Mouse (Mus musculus) ovary, postnatal 36 days (tissue): ENCODE measurements around the gene Nf2.
A peak's percentile ranks its signal among the peaks of the same experiment; 100 is the strongest.

Experiments
- DNase-seq: peaks from one replicate; pipeline ENCODE4 v3.0.0; 2022; ENCODE audit warnings: low spot score, mixed read lengths

Nf2 gene

DNA sequence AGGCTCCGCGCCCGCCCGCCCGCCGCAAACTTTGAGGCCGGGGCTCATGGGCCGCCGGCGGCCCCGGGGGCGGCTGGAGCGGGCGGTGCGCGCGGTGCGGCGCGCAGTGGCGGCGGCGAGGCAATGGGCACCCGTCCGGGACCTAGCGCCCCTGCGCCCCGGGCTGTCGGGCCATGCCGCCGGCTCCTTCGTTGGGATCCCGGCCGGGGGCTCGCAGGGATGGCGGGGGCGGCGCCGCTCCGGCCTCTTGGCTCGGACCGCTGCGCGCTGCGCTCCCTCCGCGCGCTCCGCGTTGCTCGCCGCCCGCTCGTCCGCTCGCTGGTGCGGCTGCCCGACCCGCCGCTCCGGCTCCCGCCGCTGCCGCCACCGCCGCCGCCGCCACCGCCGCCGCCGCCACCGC, 102.6 kb downstream of the Nf2 start, which contains the start of gene Cabp7:
Cabp7 (minus strand) TSS at position 46 of the 400 bp plus-strand sequence.
- no peak for DNase-seq

DNA sequence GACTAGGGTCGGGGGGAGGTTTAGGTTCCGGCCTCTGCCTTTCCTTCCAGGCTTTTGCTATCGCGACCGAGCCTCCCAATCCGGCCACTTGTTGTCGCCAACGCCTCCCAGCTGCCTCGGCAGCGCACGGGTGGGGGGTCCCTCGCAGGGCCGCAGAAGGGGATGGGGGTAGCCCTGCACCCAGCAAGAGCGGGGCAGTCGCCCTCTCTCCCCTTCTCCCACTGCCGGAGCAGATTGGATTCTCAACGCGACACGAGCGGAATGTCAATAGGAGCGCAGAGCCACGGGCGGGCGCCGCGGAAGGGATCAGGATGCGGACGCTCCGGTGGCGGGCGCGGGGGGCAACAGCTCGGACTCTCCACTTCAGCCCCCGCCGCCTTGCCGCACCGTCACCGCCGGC, 103.4 kb downstream of the Nf2 start:
- no peak for DNase-seq

DNA sequence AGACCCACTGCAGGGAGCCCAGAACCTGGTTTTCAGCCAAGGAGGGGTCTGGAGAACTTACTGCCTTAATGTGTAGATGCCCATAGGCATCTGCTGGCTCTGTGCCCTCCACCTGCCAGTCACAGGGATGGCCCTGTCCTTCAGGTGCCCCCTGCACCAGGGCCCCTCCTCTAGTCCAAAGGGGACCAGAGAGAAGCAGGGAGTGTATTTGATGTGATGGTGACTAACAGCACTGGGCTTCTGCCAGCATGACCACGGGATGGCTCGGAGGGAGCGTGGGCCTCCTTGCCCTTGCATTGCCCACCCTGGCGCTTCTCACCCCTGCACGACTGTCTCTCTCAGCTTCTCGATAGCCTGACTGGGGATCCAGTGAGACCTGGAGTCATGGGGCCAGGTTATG, 104.6 kb downstream of the Nf2 start:
- DNase-seq = no peak

DNA sequence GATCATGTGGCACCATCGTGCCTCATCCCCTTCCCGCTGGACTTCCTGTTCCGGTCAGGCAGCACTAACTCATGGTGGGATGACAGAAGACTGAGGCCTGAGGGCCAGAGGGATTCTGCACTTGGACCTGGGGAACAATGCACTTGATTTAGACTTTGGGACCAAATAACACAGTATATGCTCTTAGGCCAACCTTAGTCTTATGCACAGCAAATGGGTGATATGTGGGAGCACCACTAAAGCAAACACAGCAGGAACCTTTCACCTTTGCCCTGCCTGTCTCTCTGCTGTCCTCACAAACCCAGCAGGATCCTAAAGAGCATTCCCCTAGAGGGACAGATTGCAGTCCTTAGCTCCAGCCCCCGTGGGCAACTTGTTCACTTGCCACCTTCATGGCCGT, 108.6 kb downstream of the Nf2 start:
- DNase-seq = no peak

DNA sequence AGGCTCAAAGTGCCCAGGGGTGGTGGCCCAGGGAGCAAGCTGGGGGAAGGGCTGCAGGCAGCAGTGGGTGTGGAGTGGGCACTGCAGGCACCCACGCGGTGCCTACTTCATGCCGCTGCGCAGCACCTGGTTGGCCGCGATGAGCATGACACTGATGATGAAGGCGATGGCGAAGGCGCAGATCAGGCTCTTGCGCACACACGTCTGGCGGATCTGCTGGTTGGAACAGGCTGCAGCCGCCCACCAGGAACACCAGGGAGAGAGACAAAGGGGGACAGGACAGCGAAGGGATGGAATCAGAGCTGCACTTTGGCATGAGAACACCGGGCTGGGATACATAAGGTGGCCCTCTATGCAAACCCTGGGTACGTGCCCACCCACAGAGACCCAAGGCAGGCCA, 110.6 kb downstream of the Nf2 start:
- DNase-seq = no peak

DNA sequence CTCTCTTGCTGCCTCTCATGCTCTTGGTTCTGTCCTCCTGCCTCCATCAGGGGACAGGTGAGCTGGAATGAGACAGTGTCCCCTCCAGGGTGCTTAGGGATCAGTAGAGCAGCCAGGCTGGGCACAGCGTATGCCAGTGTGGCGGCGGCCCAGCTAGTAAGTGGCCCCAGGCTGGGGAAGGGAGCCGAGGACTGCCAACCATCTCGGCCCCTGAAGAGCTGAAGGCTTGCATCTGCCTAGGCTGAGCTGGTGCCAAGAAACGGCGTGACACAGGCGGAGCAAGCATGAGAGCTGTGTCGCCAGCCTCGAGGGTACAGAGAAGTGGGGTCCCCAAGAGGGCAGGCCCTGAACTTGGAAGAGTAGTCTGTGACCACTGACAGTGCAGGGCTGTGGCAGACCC, 111.7 kb downstream of the Nf2 start:
- no peak for DNase-seq

DNA sequence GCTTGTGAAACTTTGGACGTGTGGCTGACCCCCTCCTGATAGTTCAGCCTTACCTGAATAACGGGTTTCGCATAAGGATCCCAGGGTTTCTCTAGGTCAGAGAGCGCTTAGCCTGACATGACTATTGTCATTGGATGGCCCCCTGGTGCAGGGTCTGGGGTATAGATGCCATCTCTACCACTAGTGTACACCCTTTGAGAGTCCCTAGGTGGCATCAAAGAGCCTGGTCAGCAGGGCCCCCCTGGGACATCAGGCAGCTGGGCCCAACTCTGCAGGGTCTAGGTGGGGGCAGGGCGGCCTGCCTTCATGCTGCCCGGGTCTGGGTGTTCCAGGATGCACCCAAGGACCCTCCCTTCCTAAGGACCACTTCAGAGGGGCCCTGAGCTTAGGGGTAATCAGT, 113.0 kb downstream of the Nf2 start:
- DNase-seq = no peak

DNA sequence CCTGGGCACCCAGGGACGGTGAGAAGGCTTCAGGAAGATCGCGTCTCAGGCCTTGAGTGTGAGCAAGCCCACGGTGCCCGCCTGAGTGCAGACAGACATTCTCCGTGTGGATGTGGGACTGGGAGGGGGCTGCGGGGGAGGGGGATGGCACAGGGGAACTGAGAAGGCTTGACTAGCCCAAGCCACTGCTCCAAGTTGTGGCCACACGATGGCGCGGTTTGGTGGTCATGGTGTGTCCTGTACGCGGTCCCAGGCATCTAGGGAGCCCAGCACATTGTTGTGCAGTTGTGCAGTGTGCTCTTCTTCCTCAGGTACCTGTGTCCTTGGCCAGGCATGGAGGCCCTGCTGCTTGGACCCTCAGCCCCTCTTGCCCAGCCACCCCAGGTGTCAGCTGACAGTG, 115.2 kb downstream of the Nf2 start:
- DNase-seq = no peak

DNA sequence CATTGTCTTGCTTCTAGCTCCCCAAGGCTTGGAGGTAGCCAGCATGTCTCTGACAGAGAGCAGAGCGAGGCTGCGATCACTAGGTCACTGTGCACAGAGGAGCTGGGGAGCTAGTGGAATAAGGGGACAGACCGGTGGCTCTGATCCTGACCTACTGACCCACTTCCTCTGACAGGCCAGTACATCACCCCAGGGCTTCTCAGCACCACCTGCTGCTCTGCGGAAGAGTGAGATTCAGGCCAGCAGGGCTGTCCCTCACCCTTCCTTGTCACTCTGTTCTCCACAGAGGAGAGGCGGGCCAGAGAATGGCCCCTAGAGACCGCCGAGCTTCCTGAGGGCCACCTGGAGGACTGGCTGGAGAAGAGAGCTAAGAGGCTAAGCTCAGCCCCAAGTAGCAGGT, 117.6 kb downstream of the Nf2 start:
- no peak for DNase-seq

DNA sequence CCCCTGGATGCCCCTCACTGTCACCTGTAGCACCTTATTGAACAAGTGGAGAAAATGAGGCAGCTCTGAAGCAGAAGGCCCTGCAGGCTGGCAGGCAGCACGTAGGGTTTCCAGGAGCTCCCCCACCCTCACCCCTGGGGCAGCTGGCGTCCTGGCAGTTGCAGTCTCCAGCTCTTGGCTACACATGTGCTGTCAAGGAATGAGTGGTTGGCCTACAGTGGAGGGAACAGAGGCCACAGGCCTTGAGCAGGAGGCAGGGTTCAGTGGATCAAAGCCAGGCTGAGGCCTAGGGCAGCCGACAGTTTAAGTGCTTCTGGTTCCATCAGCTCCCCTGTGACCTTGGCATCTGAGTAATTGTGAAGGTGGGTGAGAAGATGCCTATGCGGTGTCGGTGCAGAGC, 118.4 kb downstream of the Nf2 start:
- no peak for DNase-seq

DNA sequence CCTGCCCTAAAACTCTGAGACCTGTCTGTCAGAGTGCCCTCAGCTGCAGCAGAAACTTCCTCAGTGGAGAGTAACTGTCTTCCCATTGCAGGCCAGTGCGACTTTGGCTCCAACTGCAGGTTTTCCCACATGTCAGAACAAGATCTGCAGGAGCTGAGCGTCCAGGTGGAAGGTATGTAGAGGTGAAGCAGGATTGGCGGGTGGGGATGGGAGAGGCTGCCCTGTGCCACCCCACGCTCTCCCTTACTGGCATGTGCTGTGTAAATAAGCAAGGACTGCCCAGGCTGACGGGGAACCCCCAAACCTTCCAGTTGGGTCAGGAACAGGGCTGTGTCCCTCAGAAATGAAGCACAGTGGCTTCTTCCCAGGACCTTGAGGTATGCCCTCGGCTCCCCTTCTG, 119.2 kb downstream of the Nf2 start:
- no peak for DNase-seq

DNA sequence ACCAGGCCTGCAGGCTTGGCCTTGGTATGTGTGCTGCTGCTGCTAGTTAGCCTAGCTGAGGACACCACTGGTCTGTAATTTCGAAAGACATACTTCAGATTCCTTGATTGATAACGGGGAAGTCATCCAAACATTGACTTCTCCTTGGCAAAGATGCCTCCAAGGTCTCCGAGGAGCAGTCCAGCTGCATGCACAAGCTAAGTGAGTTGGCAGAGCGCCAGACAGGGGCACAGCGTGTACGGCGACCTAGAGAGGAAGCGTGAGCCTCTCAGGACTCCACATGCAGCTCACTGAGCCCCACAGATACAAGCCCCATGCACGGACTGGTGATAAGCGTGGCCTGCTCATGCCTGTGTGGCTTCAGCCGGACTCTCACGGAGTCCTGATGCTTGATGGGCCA, 119.7 kb downstream of the Nf2 start:
- peak; percentile 79 for DNase-seq

DNA sequence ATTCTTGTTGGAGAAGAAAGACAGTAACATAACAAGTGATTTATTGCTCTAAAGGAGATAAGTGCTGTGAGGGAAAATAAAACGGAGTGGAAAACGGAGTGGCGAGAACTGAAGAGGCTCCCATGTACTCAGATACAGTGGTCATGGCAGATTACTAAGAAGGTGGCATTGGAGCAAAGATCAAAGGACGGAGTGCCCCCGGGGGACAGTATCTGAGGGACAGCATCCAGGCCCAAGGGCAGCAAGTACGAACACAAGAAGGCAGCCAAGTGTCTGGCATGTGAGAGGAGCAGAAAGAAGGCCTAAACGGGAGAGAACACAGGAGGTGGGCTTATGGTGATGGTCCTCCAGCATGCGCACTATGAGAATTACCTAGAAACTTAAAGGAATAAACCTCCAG, 127.6 kb downstream of the Nf2 start:
- DNase-seq = no peak

DNA sequence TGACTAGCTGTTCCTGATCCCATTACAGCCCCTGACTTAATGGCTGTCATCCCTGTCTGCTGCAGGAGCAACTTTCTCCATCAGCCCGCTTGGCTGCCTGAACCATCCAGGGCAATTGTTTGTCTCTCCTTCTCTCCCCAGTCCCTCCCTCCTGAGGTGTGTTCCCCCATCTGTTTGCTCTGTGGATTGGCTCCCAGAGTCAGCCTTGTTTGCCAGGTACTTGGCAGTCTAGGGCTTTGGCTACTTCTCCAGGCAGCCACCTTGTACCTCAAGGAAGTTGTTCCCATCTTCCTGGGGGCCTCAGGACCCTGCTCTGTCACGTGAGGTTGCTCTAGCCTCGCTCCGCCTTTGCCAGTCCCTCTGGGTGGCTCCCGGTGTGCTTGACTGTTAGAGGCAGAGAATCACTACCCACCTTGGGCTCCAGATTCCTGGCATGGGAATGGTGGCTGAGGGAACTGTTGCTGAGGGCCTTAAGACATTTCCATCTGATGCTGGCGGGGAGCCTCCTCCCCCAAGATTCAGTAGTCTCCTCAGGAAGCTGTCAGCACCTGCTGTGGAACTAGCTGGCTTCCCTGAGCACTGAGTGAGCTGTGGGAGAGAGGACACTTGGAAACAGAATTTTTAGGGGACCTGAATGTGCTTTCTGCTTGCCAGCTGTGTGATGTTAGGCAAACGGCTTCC, 128.3 kb downstream of the Nf2 start:
- no peak for DNase-seq

DNA sequence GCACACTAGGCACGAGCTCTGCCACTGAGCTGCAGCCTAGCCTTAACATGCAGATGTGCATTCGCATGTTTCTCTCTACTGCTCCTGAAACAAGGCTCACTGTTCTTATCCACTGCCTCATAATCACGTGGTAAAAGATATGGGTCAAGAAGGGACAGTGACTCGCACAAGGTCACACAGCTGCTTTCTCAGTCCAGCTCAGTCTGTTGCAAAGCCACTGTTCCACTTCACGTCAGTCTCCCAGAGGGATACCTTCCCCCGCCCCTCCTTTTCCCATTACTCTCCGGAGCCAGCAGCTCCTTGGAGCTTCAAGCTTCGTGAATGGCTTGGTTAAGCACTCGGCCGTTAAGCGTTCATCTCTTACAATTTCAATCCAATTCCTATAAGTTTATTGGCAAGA, 128.9 kb downstream of the Nf2 start:
- no peak for DNase-seq

DNA sequence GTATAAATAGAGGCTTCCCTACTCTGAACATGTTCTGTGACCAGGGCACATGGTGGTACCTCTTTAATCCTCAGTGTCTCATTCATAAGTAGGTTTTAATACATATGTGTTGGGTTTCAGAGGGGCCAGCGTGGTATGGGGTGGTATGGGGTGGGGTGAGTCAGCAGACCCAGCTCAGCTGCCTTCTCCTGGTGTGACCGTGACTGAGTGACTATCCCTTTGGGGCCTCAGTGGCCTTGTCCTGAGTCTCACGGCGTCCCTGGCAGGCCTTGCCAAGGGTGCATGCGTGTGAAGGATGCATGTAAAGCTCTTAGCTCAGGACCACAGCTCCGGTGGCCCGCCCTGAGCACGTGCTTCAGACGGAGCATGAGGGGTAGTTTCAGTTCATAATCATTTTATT, 129.4 kb downstream of the Nf2 start:
- no peak for DNase-seq

DNA sequence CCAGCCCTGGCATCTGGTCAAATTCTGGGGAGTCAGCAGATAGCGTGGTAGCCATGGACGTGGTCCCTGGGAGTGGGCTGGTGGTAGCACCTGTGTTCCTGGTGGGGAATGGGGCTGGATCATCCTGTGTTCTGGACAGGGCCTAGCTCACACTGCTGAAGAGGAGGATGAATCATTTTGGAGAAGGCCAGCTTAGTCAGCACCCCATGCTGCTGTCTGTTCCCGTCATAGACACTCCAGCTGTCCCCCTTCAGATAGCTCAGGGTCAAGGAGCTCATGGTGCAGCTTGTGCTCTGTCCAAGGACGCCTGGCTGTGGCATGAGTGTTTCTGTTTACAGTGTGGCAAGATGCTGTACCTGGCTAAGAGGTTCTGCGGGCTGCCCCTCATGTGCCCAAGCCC, 130.8 kb downstream of the Nf2 start:
- DNase-seq = no peak

DNA sequence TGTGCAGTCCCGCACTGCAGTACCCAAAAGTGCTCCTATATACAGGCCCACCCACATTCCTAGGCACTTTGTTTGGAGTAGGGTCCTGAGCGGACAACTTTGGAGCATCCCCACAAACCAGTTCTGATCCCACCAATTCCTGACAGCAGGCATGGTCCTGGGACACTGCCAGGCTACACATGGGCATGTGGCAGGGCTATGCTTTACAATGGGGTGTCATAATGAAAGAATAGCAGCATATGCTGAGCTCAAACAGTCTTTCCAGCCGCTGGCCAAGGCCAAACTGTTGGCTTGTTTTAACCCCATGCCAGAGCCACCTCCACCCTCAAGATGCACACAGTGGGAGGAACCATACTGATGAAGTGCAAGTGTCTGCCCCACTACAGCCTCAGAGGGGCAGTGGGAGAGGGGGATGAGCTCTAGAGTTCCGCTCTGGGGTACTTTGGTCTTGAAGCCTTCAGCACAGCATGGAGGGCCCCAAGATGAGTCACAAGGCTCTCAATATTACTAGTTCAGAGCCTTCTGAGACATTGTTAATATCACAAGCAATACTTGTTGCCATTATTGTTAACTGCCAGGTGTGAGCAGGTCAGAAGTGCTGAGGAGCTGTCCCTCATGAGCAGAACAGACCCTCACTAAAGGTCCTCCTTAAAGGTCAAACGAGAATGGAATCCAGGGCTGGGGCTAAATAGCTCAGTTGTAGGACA, 132.7 kb downstream of the Nf2 start:
- DNase-seq = no peak
